Mouse (Mus musculus): ENCODE results near the gene Gm5475.
A peak's percentile ranks its signal among the peaks of the same experiment; 100 is the strongest.

Gm5475 gene

GRCm38 (mm10) chr15:100414011-100414410, 7.9 kb upstream of the Gm5475 start:
- no peak for DNase-seq (ENCODE audit: low spot score)

GRCm38 (mm10) chr15:100414942-100415341, 7.0 kb upstream of the Gm5475 start:
- no peak for DNase-seq (ENCODE audit: low spot score)

GRCm38 (mm10) chr15:100415684-100416083, 6.3 kb upstream of the Gm5475 start:
- no peak for DNase-seq (ENCODE audit: low spot score)

- no peak for DNase-seq (ENCODE audit: low spot score)
These were observed 4.0 kb upstream of the Gm5475 start for GRCm38 (mm10) chr15:100417854-100418450.

GRCm38 (mm10) chr15:100419311-100419710, 2.6 kb upstream of the Gm5475 start:
- DNase-seq (ENCODE audit: low spot score), result no peak

GRCm38 (mm10) chr15:100419901-100420745, 1.8 kb upstream of the Gm5475 start:
- no peak for DNase-seq (ENCODE audit: low spot score)

GRCm38 (mm10) chr15:100421059-100421757, 739 bp upstream of the Gm5475 start:
- no peak for DNase-seq (ENCODE audit: low spot score)

- no peak for DNase-seq (ENCODE audit: low spot score)
These were observed 529 bp downstream of the Gm5475 start for GRCm38 (mm10) chr15:100422476-100422875.

- DNase-seq (ENCODE audit: low spot score), result peak; percentile 96
These were observed 1.2 kb downstream of the Gm5475 start for GRCm38 (mm10) chr15:100422899-100423860.

- no peak for DNase-seq (ENCODE audit: low spot score)
These were observed 2.0 kb downstream of the Gm5475 start for GRCm38 (mm10) chr15:100423916-100424315.

GRCm38 (mm10) chr15:100424396-100425122, 2.6 kb downstream of the Gm5475 start, which contains the start of gene Slc11a2:
Gene Slc11a2 (minus strand): TSS chr15:100425072.
- no peak for DNase-seq (ENCODE audit: low spot score)

GRCm38 (mm10) chr15:100428296-100428905, 6.5 kb downstream of the Gm5475 start:
- DNase-seq (ENCODE audit: low spot score), result no peak

- DNase-seq (ENCODE audit: low spot score), result no peak
These were observed 8.1 kb downstream of the Gm5475 start for GRCm38 (mm10) chr15:100429959-100430565.

- no peak for DNase-seq (ENCODE audit: low spot score)
These were observed 11.3 kb downstream of the Gm5475 start for GRCm38 (mm10) chr15:100433234-100433633.

- no peak for DNase-seq (ENCODE audit: low spot score)
These were observed 14.2 kb downstream of the Gm5475 start for GRCm38 (mm10) chr15:100436112-100436511.

- DNase-seq (ENCODE audit: low spot score), result no peak
These were observed 14.6 kb downstream of the Gm5475 start for GRCm38 (mm10) chr15:100436518-100436917.

- peak; percentile 87 for DNase-seq (ENCODE audit: low spot score)
These were observed 21.4 kb downstream of the Gm5475 start for GRCm38 (mm10) chr15:100443126-100443922.

GRCm38 (mm10) chr15:100446887-100447286, 24.9 kb downstream of the Gm5475 start:
- DNase-seq (ENCODE audit: low spot score), result no peak

- DNase-seq (ENCODE audit: low spot score), result no peak
These were observed 26.6 kb downstream of the Gm5475 start for GRCm38 (mm10) chr15:100448572-100448971.

All from layer of hippocampus, adult 11-12 months (tissue).